Mouse (Mus musculus): ENCODE measurements at regions not wholly inside any gene's neighbourhood (a gene's known extent, or its start where the extent isn't known, plus 50 kb on each side); places are given as distances from the start of the nearest gene placed in this dataset.

GRCm38 (mm10) chr10:17103416-17103815, 619.6 kb upstream of the Cited2 start:
- no peak for TF ChIP-seq CTCF (conservative IDR thresholded peaks at IDR 0.05)
- no peak for DNase-seq (ENCODE audit: low spot score in 2 of 2)
- H3K4me3 ChIP-seq: no peak overlapping the region

GRCm38 (mm10) chr10:17106831-17107230, 616.2 kb upstream of the Cited2 start:
- no peak for TF ChIP-seq CTCF (conservative IDR thresholded peaks at IDR 0.05)

More at GRCm38 (mm10) chr10:17103416-17103815, 619.6 kb upstream of the Cited2 start:
- H3K27ac ChIP-seq: no peak overlapping the region

GRCm38 (mm10) chr10:17111071-17111470, 611.9 kb upstream of the Cited2 start:
- Histone ChIP-seq H3K4me3 (no peak overlapping the region), H3K27ac (no peak overlapping the region)
- no peak for DNase-seq (ENCODE audit: low spot score in 2 of 2)
- TF ChIP-seq CTCF (conservative IDR thresholded peaks at IDR 0.05): no peak

More at GRCm38 (mm10) chr10:17106831-17107230, 616.2 kb upstream of the Cited2 start:
- Histone ChIP-seq H3K27ac (no peak overlapping the region), H3K4me3 (no peak overlapping the region)
- DNase-seq (ENCODE audit: low spot score in 2 of 2): no peak

- DNase-seq (ENCODE audit: low spot score in 2 of 2): no peak
- no peak overlapping the region for H3K4me3 ChIP-seq
- H3K27ac ChIP-seq: no peak overlapping the region
- TF ChIP-seq CTCF (conservative IDR thresholded peaks at IDR 0.05): no peak
Measured at GRCm38 (mm10) chr10:17114805-17115204, 608.2 kb upstream of the Cited2 start.

- Histone ChIP-seq H3K27ac (no peak overlapping the region), H3K4me3 (no peak overlapping the region)
- no peak for DNase-seq (ENCODE audit: low spot score in 2 of 2)
- TF ChIP-seq CTCF (conservative IDR thresholded peaks at IDR 0.05): no peak
Measured at GRCm38 (mm10) chr10:17129391-17130163, 593.4 kb upstream of the Cited2 start.

GRCm38 (mm10) chr10:17130661-17131060, 592.4 kb upstream of the Cited2 start:
- no peak for TF ChIP-seq CTCF (conservative IDR thresholded peaks at IDR 0.05)
- no peak overlapping the region for H3K4me3 ChIP-seq
- no peak for DNase-seq (ENCODE audit: low spot score in 2 of 2)

GRCm38 (mm10) chr10:17131763-17132162, 591.3 kb upstream of the Cited2 start:
- TF ChIP-seq CTCF (conservative IDR thresholded peaks at IDR 0.05): no peak
- no peak overlapping the region for H3K4me3 ChIP-seq
- DNase-seq (ENCODE audit: low spot score in 2 of 2): peak in 1 of 2 experiments; percentile 20
- no peak overlapping the region for H3K27ac ChIP-seq

More at GRCm38 (mm10) chr10:17130661-17131060, 592.4 kb upstream of the Cited2 start:
- H3K27ac ChIP-seq: no peak overlapping the region

GRCm38 (mm10) chr10:17175385-17175784, 547.6 kb upstream of the Cited2 start:
- Histone ChIP-seq H3K27ac (no peak overlapping the region), H3K4me3 (no peak overlapping the region)
- TF ChIP-seq CTCF (conservative IDR thresholded peaks at IDR 0.05): no peak
- peak in 1 of 2 experiments; percentile 20 for DNase-seq (ENCODE audit: low spot score in 2 of 2)

GRCm38 (mm10) chr10:17177054-17177453, 546.0 kb upstream of the Cited2 start:
- no peak for TF ChIP-seq CTCF (conservative IDR thresholded peaks at IDR 0.05)
- DNase-seq (ENCODE audit: low spot score in 2 of 2): no peak
- Histone ChIP-seq H3K4me3 (no peak overlapping the region), H3K27ac (no peak overlapping the region)

GRCm38 (mm10) chr10:17177503-17178278, 545.3 kb upstream of the Cited2 start:
- H3K27ac ChIP-seq: no peak overlapping the region
- TF ChIP-seq CTCF (conservative IDR thresholded peaks at IDR 0.05): no peak
- DNase-seq (ENCODE audit: low spot score in 2 of 2): no peak
- no peak overlapping the region for H3K4me3 ChIP-seq

GRCm38 (mm10) chr10:17178627-17179026, 544.4 kb upstream of the Cited2 start:
- DNase-seq (ENCODE audit: low spot score in 2 of 2): no peak
- Histone ChIP-seq H3K27ac (no peak overlapping the region), H3K4me3 (no peak overlapping the region)
- no peak for TF ChIP-seq CTCF (conservative IDR thresholded peaks at IDR 0.05)

- no peak for DNase-seq (ENCODE audit: low spot score in 2 of 2)
- Histone ChIP-seq H3K4me3 (no peak overlapping the region), H3K27ac (no peak overlapping the region)
- TF ChIP-seq CTCF (conservative IDR thresholded peaks at IDR 0.05): no peak
Measured at GRCm38 (mm10) chr10:17184418-17184817, 538.6 kb upstream of the Cited2 start.

- no peak for TF ChIP-seq CTCF (conservative IDR thresholded peaks at IDR 0.05)
- no peak for DNase-seq (ENCODE audit: low spot score in 2 of 2)
- no peak overlapping the region for H3K4me3 ChIP-seq
- H3K27ac ChIP-seq: no peak overlapping the region
Measured at GRCm38 (mm10) chr10:17196205-17196604, 526.8 kb upstream of the Cited2 start.

Data from layer of hippocampus, adult 2 months (tissue).